Mouse (Mus musculus) hindbrain, embryonic 12.5 days (tissue): ENCODE data around the gene Cyp4f39. TPM values are rescaled to one million over a fixed set of nuclear protein-coding genes. Genes with fewer than 3 reads are reported as not detected.

ENCODE experiments used
- polyA plus RNA-seq: library from polyadenylated mRNA; unstranded; fragments of >200 nt; fragmentation: Nextera tagmentation; extraction: Ambion mirVana; gene quantifications from 2 replicates; pipeline ENCODE4 v1.2.1, GENCODE M21; 2016

The Cyp4f39 gene
- polyA plus RNA-seq, 1 experiment from 2014 or later = 0.99 TPM

Other genes starting within 250 kb of the Cyp4f39 start
- 108 and 112 TPM in 2 replicates for gene Brd4, start 168.0 kb upstream of the Cyp4f39 start, polyA plus RNA-seq
- gene Akap8, start 131.5 kb upstream of the Cyp4f39 start, polyA plus RNA-seq = 131 TPM in 2 replicates
- 134 and 138 TPM in 2 replicates for gene Akap8l, start 102.1 kb upstream of the Cyp4f39 start, polyA plus RNA-seq
- gene Wiz, start 63.3 kb upstream of the Cyp4f39 start, polyA plus RNA-seq = 45.6 and 52.2 TPM in 2 replicates
- 0.39 and 0.72 TPM in 2 replicates for gene Rasal3, start 49.1 kb upstream of the Cyp4f39 start, polyA plus RNA-seq
- gene Pglyrp2, start 28.6 kb upstream of the Cyp4f39 start, polyA plus RNA-seq = 0.08 TPM in 1 of 2 replicates, not detected in the other
- 11.7 and 13.3 TPM in 2 replicates for gene Cyp4f17, start 53.3 kb downstream of the Cyp4f39 start, polyA plus RNA-seq
- 21.9 and 25.8 TPM in 2 replicates for gene Cyp4f16, start 83.8 kb downstream of the Cyp4f39 start, polyA plus RNA-seq
- gene Cyp4f37, start 168.6 kb downstream of the Cyp4f39 start, polyA plus RNA-seq = not detected in 2 replicates
- gene Cyp4f40, start 206.2 kb downstream of the Cyp4f39 start, polyA plus RNA-seq = not detected in 2 replicates
- 0.53 and 0.99 TPM in 2 replicates for gene Cyp4f15, start 232.9 kb downstream of the Cyp4f39 start, polyA plus RNA-seq